Mouse (Mus musculus): Measurements from ENCODE around the gene Cmtm2b. TPM values are rescaled to one million over a fixed set of nuclear protein-coding genes. Genes with fewer than 3 reads are reported as not detected.

The Cmtm2b gene
- polyA plus RNA-seq, 2 experiments: not detected

DNA sequence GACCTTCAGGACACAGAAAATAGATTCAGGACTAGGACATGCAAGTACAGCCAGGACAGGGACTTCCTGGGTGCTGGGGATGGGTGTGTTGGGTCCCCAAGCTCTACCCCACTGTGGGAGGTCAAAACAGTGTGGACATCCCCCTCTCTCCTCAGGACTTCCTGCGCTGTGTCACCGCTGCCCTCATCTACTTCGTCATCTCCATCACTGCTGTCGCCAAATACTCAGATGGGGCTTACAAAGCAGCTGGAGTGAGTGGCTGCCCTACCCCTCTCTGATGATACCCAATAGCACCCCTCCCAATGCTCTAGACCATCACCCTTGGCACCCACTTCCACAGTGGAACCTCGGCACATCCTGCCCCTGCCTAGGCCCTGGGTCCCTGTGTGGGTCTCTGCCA, 22.6 kb downstream of the Cmtm2b start:
- no peak for TF ChIP-seq POLR2A (IDR thresholded peaks at IDR 0.05; ENCODE audit: borderline replicate concordance, extremely low read depth, insufficient read depth, insufficient read length)
- Histone ChIP-seq H3K4me1 (ENCODE audit: control insufficient read depth, insufficient read depth, low read length) (peaks cover 5% of the 10 kb centered on the region), H3K4me2 (replicated peaks; ENCODE audit: low read depth, low read length, severe bottlenecking) (no peak overlapping the region), H3K9ac (ENCODE audit: low read depth, low read length, severe bottlenecking) (no peak overlapping the region), H3K36me3 (ENCODE audit: control insufficient read depth, insufficient read depth, low read length) (peaks cover 38% of the 10 kb centered on the region), H3K27ac (replicated peaks; ENCODE audit: low read depth, low read length) (no peak overlapping the region), H3K27me3 (ENCODE audit: control insufficient read depth, insufficient read depth, low read length) (no peaks in the 10 kb centered on the region), H3K9me3 (ENCODE audit: control insufficient read depth, low read length) (no peaks in the 10 kb centered on the region), H3K4me3 (replicated peaks; ENCODE audit: low read length) (no peak overlapping the region)
- WGBS: 91% methylated on average over 5 of the region's 5 CpGs
- no peak for ATAC-seq (ENCODE audit: low FRiP score, low read depth)
- no peak for DNase-seq (ENCODE audit: low spot score)

DNA sequence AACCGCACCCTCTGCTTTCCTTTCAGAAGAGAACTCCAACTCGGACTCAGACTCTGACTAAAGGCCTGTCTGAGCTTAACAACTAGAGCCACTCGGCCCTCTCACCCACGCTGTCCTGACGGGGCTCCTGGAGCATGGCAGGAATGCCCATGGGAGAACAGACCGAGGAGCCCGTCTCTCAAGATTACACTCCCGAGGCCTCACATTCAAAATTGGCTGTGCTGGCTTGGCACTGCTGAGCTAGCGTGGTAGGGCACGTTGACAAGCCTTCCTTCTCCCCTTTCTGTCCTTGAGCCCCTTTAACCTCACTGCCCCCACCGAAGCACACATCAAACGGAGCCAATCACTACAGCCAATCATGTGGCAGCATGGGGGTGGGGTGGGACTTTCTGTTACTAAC, 24.7 kb downstream of the Cmtm2b start:
- 55% methylated on average over 12 of the region's 12 CpGs for WGBS

DNA sequence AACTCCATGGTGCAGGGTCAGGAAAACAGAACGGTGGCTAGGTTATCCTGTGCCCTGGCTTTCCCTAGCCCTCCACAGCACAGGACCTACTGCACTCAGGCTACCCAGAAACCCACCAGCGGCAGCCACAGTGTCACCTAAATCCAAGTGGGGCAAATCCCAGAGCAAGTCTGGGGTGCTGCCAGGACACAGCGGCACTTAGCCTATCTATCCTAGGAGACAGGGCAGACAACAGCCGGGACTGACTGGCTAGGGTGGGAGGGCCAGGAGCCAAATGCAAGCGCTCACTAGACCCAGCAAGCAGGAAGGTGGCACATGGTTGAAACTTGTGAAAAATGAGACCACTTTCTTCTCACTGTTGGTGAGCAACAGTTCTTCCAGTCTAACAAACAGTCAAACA, 26.9 kb downstream of the Cmtm2b start:
- Histone ChIP-seq H3K27ac (replicated peaks; ENCODE audit: low read depth, low read length) (no peak overlapping the region), H3K4me1 (ENCODE audit: control insufficient read depth, insufficient read depth, low read length) (no peaks in the 10 kb centered on the region), H3K36me3 (ENCODE audit: control insufficient read depth, insufficient read depth, low read length) (peaks cover 52% of the 10 kb centered on the region), H3K9me3 (ENCODE audit: control insufficient read depth, low read length) (no peaks in the 10 kb centered on the region), H3K27me3 (ENCODE audit: control insufficient read depth, insufficient read depth, low read length) (no peaks in the 10 kb centered on the region), H3K9ac (ENCODE audit: low read depth, low read length, severe bottlenecking) (no peak overlapping the region), H3K4me3 (replicated peaks; ENCODE audit: low read length) (no peak overlapping the region), H3K4me2 (replicated peaks; ENCODE audit: low read depth, low read length, severe bottlenecking) (no peak overlapping the region)
- DNase-seq (ENCODE audit: low spot score) (no peak), ATAC-seq (ENCODE audit: low FRiP score, low read depth) (no peak)
- 87% methylated on average over 5 of the region's 5 CpGs for WGBS
- no peak for TF ChIP-seq POLR2A (IDR thresholded peaks at IDR 0.05; ENCODE audit: borderline replicate concordance, extremely low read depth, insufficient read depth, insufficient read length)

More for the DNA sequence above, 24.7 kb downstream of the Cmtm2b start:
- H3K4me3 ChIP-seq (replicated peaks; ENCODE audit: low read length): no peak overlapping the region
- H3K9me3 ChIP-seq (ENCODE audit: control insufficient read depth, low read length): no peaks in the 10 kb centered on the region
- DNase-seq (ENCODE audit: low spot score) (no peak), ATAC-seq (ENCODE audit: low FRiP score, low read depth) (no peak)
- no peak overlapping the region for H3K27ac ChIP-seq (replicated peaks; ENCODE audit: low read depth, low read length)
- H3K36me3 ChIP-seq (ENCODE audit: control insufficient read depth, insufficient read depth, low read length): peaks cover 45% of the 10 kb centered on the region
- no peaks in the 10 kb centered on the region for H3K27me3 ChIP-seq (ENCODE audit: control insufficient read depth, insufficient read depth, low read length)
- H3K9ac ChIP-seq (ENCODE audit: low read depth, low read length, severe bottlenecking): no peak overlapping the region
- no peak for TF ChIP-seq POLR2A (IDR thresholded peaks at IDR 0.05; ENCODE audit: borderline replicate concordance, extremely low read depth, insufficient read depth, insufficient read length)
- peaks cover 3% of the 10 kb centered on the region for H3K4me1 ChIP-seq (ENCODE audit: control insufficient read depth, insufficient read depth, low read length)
- H3K4me2 ChIP-seq (replicated peaks; ENCODE audit: low read depth, low read length, severe bottlenecking): no peak overlapping the region

DNA sequence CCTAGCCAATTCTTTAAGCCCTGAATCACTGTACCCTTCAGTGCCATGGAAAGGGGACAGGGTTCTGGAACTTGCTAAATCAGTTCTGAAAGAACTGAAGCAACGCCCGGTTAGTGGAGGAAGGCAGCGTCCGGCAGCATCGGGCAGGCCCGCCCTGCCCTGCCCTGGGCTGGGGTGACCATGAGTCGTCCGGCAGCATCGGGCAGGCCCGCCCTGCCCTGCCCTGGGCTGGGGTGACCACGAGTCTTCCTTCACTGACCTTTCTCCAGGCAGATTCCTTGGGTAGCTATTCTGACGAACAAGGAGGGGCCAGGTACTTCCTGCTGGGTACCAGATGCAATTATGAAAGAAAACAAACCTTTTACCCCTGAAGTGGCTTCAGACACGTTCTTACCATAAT, 28.0 kb downstream of the Cmtm2b start:
- no peaks in the 10 kb centered on the region for H3K9me3 ChIP-seq (ENCODE audit: control insufficient read depth, low read length)
- no peak overlapping the region for H3K4me3 ChIP-seq (replicated peaks; ENCODE audit: low read length)
- no peaks in the 10 kb centered on the region for H3K27me3 ChIP-seq (ENCODE audit: control insufficient read depth, insufficient read depth, low read length)
- no peak for DNase-seq (ENCODE audit: low spot score)
- no peak for TF ChIP-seq POLR2A (IDR thresholded peaks at IDR 0.05; ENCODE audit: borderline replicate concordance, extremely low read depth, insufficient read depth, insufficient read length)
- no peak overlapping the region for H3K27ac ChIP-seq (replicated peaks; ENCODE audit: low read depth, low read length)
- no peak overlapping the region for H3K9ac ChIP-seq (ENCODE audit: low read depth, low read length, severe bottlenecking)
- peaks cover 54% of the 10 kb centered on the region for H3K36me3 ChIP-seq (ENCODE audit: control insufficient read depth, insufficient read depth, low read length)
- no peaks in the 10 kb centered on the region for H3K4me1 ChIP-seq (ENCODE audit: control insufficient read depth, insufficient read depth, low read length)
- WGBS: 86% methylated on average over 13 of the region's 13 CpGs
- no peak for ATAC-seq (ENCODE audit: low FRiP score, low read depth)
- H3K4me2 ChIP-seq (replicated peaks; ENCODE audit: low read depth, low read length, severe bottlenecking): no peak overlapping the region

DNA sequence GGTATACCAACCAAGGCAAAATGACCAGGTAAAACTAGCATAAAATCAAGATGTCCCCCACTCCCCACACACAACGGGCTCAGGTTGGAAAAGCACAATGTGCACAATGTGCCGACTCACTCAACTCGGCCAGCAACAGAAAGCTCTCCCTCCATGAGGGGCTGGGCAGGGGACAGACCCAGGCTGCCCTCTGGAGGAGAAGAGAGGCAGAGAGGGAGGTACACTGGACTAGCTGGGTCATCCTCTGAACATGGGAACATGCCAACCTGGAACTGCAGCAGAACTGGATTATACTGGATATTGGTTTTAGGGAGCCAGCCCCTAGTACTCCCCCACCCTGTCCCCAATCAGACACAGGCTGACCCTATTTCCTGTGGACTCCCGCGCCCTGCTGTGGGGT, 31.2 kb downstream of the Cmtm2b start:
- Histone ChIP-seq H3K27me3 (ENCODE audit: control insufficient read depth, insufficient read depth, low read length) (no peaks in the 10 kb centered on the region), H3K4me1 (ENCODE audit: control insufficient read depth, insufficient read depth, low read length) (no peaks in the 10 kb centered on the region), H3K4me3 (replicated peaks; ENCODE audit: low read length) (no peak overlapping the region), H3K9me3 (ENCODE audit: control insufficient read depth, low read length) (no peaks in the 10 kb centered on the region), H3K27ac (replicated peaks; ENCODE audit: low read depth, low read length) (no peak overlapping the region), H3K9ac (ENCODE audit: low read depth, low read length, severe bottlenecking) (no peak overlapping the region), H3K4me2 (replicated peaks; ENCODE audit: low read depth, low read length, severe bottlenecking) (no peak overlapping the region), H3K36me3 (ENCODE audit: control insufficient read depth, insufficient read depth, low read length) (peaks cover 40% of the 10 kb centered on the region)
- ATAC-seq (ENCODE audit: low FRiP score, low read depth): no peak
- no peak for TF ChIP-seq POLR2A (IDR thresholded peaks at IDR 0.05; ENCODE audit: borderline replicate concordance, extremely low read depth, insufficient read depth, insufficient read length)
- DNase-seq (ENCODE audit: low spot score): no peak
- WGBS: 74% methylated on average over 5 of the region's 5 CpGs

DNA sequence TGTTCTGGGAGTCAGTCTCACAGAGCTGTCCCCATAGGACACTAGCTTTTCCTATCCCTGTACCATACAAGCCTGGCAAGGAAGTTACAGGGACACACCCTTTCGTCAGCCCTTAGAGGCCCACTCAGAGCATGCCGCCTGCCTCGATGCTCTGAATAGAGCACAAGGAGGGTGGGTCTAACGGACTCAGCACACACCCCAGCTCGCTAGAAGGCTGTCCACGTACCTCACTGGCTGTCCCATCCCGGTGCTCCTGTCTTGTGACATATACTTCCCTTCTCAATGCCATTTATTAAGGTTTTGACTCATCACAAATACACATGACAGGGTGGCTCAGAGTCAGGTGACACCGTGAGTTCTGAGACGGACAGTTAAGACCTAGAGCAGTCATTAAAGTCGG, 32.5 kb downstream of the Cmtm2b start:
- WGBS: 94% methylated on average over 10 of the region's 10 CpGs
- no peaks in the 10 kb centered on the region for H3K9me3 ChIP-seq (ENCODE audit: control insufficient read depth, low read length)
- DNase-seq (ENCODE audit: low spot score) (no peak), ATAC-seq (ENCODE audit: low FRiP score, low read depth) (no peak)
- H3K9ac ChIP-seq (ENCODE audit: low read depth, low read length, severe bottlenecking): no peak overlapping the region
- TF ChIP-seq POLR2A (IDR thresholded peaks at IDR 0.05; ENCODE audit: borderline replicate concordance, extremely low read depth, insufficient read depth, insufficient read length): no peak
- no peak overlapping the region for H3K4me2 ChIP-seq (replicated peaks; ENCODE audit: low read depth, low read length, severe bottlenecking)
- no peak overlapping the region for H3K27ac ChIP-seq (replicated peaks; ENCODE audit: low read depth, low read length)
- no peaks in the 10 kb centered on the region for H3K27me3 ChIP-seq (ENCODE audit: control insufficient read depth, insufficient read depth, low read length)
- peaks cover 40% of the 10 kb centered on the region for H3K36me3 ChIP-seq (ENCODE audit: control insufficient read depth, insufficient read depth, low read length)
- no peak overlapping the region for H3K4me3 ChIP-seq (replicated peaks; ENCODE audit: low read length)
- no peaks in the 10 kb centered on the region for H3K4me1 ChIP-seq (ENCODE audit: control insufficient read depth, insufficient read depth, low read length)
